Mouse (Mus musculus) myocyte (in vitro differentiated cells): ENCODE measurements around the gene Tctex1d2. TPM values are rescaled to one million over a fixed set of nuclear protein-coding genes. Genes with fewer than 3 reads are reported as not detected.
A peak's percentile ranks its signal among the peaks of the same experiment; 100 is the strongest.

Source experiments
- H3K27me3 ChIP-seq: one replicate; pipeline ENCODE4 v1.6.1; 2011; ENCODE audit not compliant: control insufficient read depth, insufficient read depth, insufficient read length
- H3K36me3 ChIP-seq: one replicate; pipeline ENCODE4 v1.6.1; 2011; ENCODE audit not compliant: control insufficient read depth, insufficient read depth
- H3K4me2 ChIP-seq: one replicate; pipeline ENCODE4 v1.6.1; 2011; ENCODE audit warnings: low read depth, control low read depth
- H3K4me3 ChIP-seq: one replicate; pipeline ENCODE4 v1.5.1; 2011; ENCODE audit warnings: mild to moderate bottlenecking, control low read depth, moderate library complexity
- H3K79me2 ChIP-seq: one replicate; pipeline ENCODE4 v1.6.1; 2011; ENCODE audit not compliant: control insufficient read depth, insufficient read depth
- H3ac ChIP-seq: one replicate; pipeline ENCODE4 v1.6.1; 2011; ENCODE audit not compliant: control insufficient read depth, insufficient read length
- CEBPB ChIP-seq: IDR thresholded peaks from 2 replicates; pipeline ENCODE4 v1.6.1; 2011; ENCODE audit warnings: mild to moderate bottlenecking, moderate library complexity; ENCODE audit not compliant: poor library complexity, insufficient read depth, severe bottlenecking
- E2F4 ChIP-seq: IDR thresholded peaks from one replicate; pipeline ENCODE4 v1.6.1; 2011; ENCODE audit warnings: mild to moderate bottlenecking, control low read depth, moderate library complexity; ENCODE audit not compliant: insufficient read depth
- MAX ChIP-seq: IDR thresholded peaks from one replicate; pipeline ENCODE4 v1.6.1; 2011; ENCODE audit warnings: low read depth, mild to moderate bottlenecking, control low read depth
- MYOD1 ChIP-seq, 3 experiments: IDR thresholded peaks; one replicate each; pipeline ENCODE4 v1.6.1; 2011; ENCODE audit warnings: control low read depth in 2 of 3, low read depth in 2 of 3, mild to moderate bottlenecking in 2 of 3, moderate library complexity in 1 of 3; ENCODE audit not compliant: insufficient read length in 2 of 3, control insufficient read depth in 1 of 3
- MYOG ChIP-seq, 3 experiments: IDR thresholded peaks; one replicate each; pipeline ENCODE4 v1.6.1; 2011; ENCODE audit warnings: control low read depth in 2 of 3, low read depth in 2 of 3, mild to moderate bottlenecking in 2 of 3; ENCODE audit not compliant: insufficient read length in 2 of 3, control insufficient read depth in 1 of 3, insufficient read depth in 1 of 3
- POLR2A ChIP-seq: IDR thresholded peaks from one replicate; pipeline ENCODE4 v1.6.1; 2011; ENCODE audit warnings: low read depth, mild to moderate bottlenecking, control low read depth, moderate library complexity; ENCODE audit not compliant: insufficient read length
- POLR2AphosphoS2 ChIP-seq: IDR thresholded peaks from one replicate; pipeline ENCODE4 v1.6.1; 2011; ENCODE audit warnings: low read depth, control low read depth; ENCODE audit not compliant: insufficient read length
- REST ChIP-seq: IDR thresholded peaks from one replicate; pipeline ENCODE4 v1.6.1; 2011; ENCODE audit warnings: mild to moderate bottlenecking, control low read depth, moderate library complexity; ENCODE audit not compliant: insufficient read depth, insufficient read length
- SRF ChIP-seq: IDR thresholded peaks from one replicate; pipeline ENCODE4 v1.6.1; 2011; ENCODE audit warnings: low read depth; ENCODE audit not compliant: control insufficient read depth, insufficient read length
- TCF12 ChIP-seq: IDR thresholded peaks from one replicate; pipeline ENCODE4 v1.6.1; 2011; ENCODE audit warnings: mild to moderate bottlenecking, control low read depth; ENCODE audit not compliant: poor library complexity, insufficient read depth, severe bottlenecking
- TCF3 ChIP-seq: IDR thresholded peaks from one replicate; pipeline ENCODE4 v1.6.1; 2011; ENCODE audit warnings: low read depth, control low read depth; ENCODE audit not compliant: insufficient read length
- USF1 ChIP-seq: IDR thresholded peaks from one replicate; pipeline ENCODE4 v1.6.1; 2011; ENCODE audit warnings: low read depth, mild to moderate bottlenecking, control low read depth, moderate library complexity
- polyA plus RNA-seq: library from polyadenylated mRNA; unstranded; fragments of >200 nt; fragmentation: generic; extraction: Trizol; gene quantifications from one replicate; pipeline ENCODE4 v1.2.1, GENCODE M21; 2012; ENCODE audit warnings: missing spikeins

Tctex1d2 gene
- polyA plus RNA-seq, 1 experiment, result 12.7 TPM

DNA sequence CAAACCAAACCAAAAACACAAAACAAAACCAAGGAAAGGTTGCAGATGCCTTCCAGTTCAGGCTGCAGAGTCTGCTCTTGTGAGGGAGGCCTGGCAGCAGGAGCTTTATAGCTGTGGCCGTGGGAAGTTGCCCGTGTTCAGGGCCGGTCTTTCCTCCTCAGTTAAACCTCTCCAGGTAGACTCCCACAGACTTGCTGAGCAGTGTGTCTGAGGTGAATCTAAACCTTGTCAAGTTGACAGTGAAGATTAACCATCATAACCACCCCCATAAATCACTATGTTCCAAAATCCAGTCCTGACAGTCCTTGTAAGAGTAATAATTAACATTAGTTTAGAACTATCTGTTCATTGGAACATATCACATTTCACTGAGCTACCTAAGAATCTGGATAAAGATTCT lies 8.0 kb downstream of the Tctex1d2 start:
- no peak overlapping the region for H3ac ChIP-seq
- H3K4me2 ChIP-seq, result no peak overlapping the region
- H3K79me2 ChIP-seq, result peaks cover 12% of the 10 kb centered on the region
- H3K27me3 ChIP-seq, result no peaks in the 10 kb centered on the region
- no peaks in the 10 kb centered on the region for H3K36me3 ChIP-seq
- no peak overlapping the region for H3K4me3 ChIP-seq
- no peak for TF ChIP-seq MAX
- TF ChIP-seq POLR2AphosphoS2, result no peak
- no peak for TF ChIP-seq USF1
- no peak for TF ChIP-seq SRF

DNA sequence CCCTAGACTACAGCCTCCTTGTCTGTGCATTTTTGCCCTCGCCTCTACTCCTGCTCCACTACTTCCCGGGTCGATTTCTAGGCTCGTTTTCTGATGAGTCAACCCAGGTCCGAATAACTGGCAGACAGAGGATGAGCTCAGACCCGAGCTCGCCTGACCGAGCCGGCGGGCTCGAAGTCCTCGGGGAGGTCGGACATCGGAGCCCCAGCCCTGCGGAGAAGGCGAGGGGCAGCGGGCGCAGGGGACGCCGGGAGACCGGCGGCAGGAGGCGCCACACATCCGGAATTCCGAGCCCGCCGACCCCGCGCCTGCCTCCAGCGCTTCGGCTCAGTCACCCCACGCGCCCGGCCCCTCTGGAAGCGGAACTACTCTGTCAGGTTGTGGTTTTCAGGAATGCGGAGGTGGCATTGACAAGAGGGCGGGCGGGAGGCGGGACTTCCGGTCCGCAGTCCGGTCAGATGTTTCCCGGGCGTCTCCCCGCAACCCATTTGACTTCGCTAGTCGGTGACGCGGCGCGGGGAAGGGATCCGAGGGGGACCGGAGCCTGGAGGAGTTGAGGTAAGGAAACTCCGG lies 11.1 kb downstream of the Tctex1d2 start, which contains the start of gene Pcyt1a:
Gene Pcyt1a, plus strand, starts transcription at position 448 of the 573 bp plus-strand sequence.
- Histone ChIP-seq H3K27me3 (no peaks in the 10 kb centered on the region), H3K4me3 (peak within 1 kb of the TSS; percentile 93), H3K4me2 (peak within 1 kb of the TSS; percentile 80), H3K36me3 (no peaks in the 10 kb centered on the region), H3ac (peak within 1 kb of the TSS; percentile 36), H3K79me2 (peaks cover 12% of the 10 kb centered on the region)
- TF ChIP-seq MYOG (IDR thresholded peaks at IDR 0.05; ENCODE audit: control insufficient read depth in 1 of 3, insufficient read depth in 1 of 3, insufficient read length in 2 of 3, low read depth in 2 of 3) (no peak), REST (no peak), USF1 (no peak), CEBPB (no peak), SRF (peak; percentile 9), TCF12 (no peak), E2F4 (no peak), POLR2AphosphoS2 (peak; percentile 42), TCF3 (no peak), POLR2A (peak; percentile 62), MAX (no peak), MYOD1 (IDR thresholded peaks at IDR 0.05; ENCODE audit: control insufficient read depth in 1 of 3, insufficient read length in 2 of 3, low read depth in 2 of 3) (peak in 1 of 3 experiments; percentile 1)

DNA sequence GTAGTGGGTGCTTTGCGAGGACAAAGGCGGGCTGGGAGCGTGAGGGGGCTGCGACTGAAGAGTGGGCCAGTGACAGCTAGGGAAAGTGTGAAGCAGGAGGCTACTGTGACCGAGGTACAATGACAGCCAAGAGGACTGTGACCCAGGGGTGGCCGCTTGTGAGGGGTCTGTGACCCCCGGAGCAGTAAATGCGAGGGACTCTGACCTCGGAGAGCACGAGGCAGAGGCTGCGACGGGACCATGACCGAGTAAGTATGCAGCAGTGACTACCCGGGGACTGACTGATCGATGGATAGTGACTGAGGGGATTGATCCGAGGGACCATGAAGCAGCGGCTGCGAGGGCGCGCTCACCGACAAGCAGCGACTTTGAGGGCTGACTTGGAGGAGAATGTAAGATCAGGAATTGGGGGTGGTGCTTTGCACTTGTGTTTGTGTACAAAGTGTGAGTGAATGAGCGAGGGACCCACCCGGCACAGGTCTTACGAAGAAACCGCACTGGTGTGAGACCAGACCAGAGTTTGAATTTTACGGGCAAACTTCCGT lies 11.6 kb downstream of the Tctex1d2 start:
- no peak for TF ChIP-seq POLR2A
- no peak for TF ChIP-seq TCF12
- no peak for TF ChIP-seq MYOD1 (IDR thresholded peaks at IDR 0.05; ENCODE audit: control insufficient read depth in 1 of 3, insufficient read length in 2 of 3, low read depth in 2 of 3)
- TF ChIP-seq USF1, result no peak
- TF ChIP-seq MAX, result no peak
- TF ChIP-seq TCF3, result no peak
- no peak for TF ChIP-seq POLR2AphosphoS2
- TF ChIP-seq CEBPB, result no peak
- no peak for TF ChIP-seq SRF
- H3K27me3 ChIP-seq, result no peaks in the 10 kb centered on the region

DNA sequence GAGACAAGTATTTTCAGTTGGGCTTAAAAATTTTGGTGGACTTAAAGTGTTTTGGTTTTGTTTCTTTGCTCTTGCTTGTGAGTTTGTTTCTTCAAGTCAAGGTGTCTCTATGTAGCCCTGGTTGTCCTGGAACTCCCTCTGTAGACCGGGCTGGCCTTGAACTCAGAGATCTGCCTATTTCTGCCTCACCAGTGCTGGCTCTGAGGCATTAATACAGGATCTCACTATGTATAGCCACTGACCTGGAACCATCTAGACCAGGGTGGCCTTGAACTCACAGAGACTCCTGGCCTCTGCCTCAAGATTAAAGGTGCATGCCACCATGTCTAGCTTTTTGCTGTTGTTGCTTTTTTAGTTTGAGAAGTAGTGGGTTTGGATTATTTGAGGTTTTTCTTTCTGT lies 12.4 kb downstream of the Tctex1d2 start:
- TF ChIP-seq TCF3 (no peak), MYOD1 (IDR thresholded peaks at IDR 0.05; ENCODE audit: control insufficient read depth in 1 of 3, insufficient read length in 2 of 3, low read depth in 2 of 3) (no peak), MYOG (IDR thresholded peaks at IDR 0.05; ENCODE audit: control insufficient read depth in 1 of 3, insufficient read depth in 1 of 3, insufficient read length in 2 of 3, low read depth in 2 of 3) (no peak), POLR2AphosphoS2 (no peak), POLR2A (no peak), E2F4 (no peak), USF1 (no peak), SRF (no peak), TCF12 (no peak)
- H3K4me3 ChIP-seq, result peak overlapping the region; percentile 93
- peak overlapping the region; percentile 68 for H3K4me2 ChIP-seq
- peaks cover 23% of the 10 kb centered on the region for H3K79me2 ChIP-seq
- peak overlapping the region; percentile 36 for H3ac ChIP-seq
- H3K36me3 ChIP-seq, result no peaks in the 10 kb centered on the region
- no peaks in the 10 kb centered on the region for H3K27me3 ChIP-seq

More for the DNA sequence above, 11.6 kb downstream of the Tctex1d2 start:
- Histone ChIP-seq H3K79me2 (peaks cover 16% of the 10 kb centered on the region), H3ac (peak overlapping the region; percentile 36), H3K36me3 (no peaks in the 10 kb centered on the region), H3K4me3 (peak overlapping the region; percentile 93), H3K4me2 (peak overlapping the region; percentile 68)

- peak overlapping the region; percentile 66 for H3K4me2 ChIP-seq
- H3ac ChIP-seq, result no peak overlapping the region
- TF ChIP-seq E2F4, result no peak
- no peak for TF ChIP-seq MAX
- no peak for TF ChIP-seq TCF3
- TF ChIP-seq MYOD1 (IDR thresholded peaks at IDR 0.05; ENCODE audit: control insufficient read depth in 1 of 3, insufficient read length in 2 of 3, low read depth in 2 of 3), result no peak
- TF ChIP-seq POLR2AphosphoS2, result no peak
Measured at GRCm38 (mm10) chr16:32433138-32433537, 13.6 kb downstream of the Tctex1d2 start.

More at GRCm38 (mm10) chr16:32433138-32433537, 13.6 kb downstream of the Tctex1d2 start:
- Histone ChIP-seq H3K36me3 (no peaks in the 10 kb centered on the region), H3K79me2 (peaks cover 26% of the 10 kb centered on the region), H3K27me3 (no peaks in the 10 kb centered on the region), H3K4me3 (no peak overlapping the region)
